Mouse (Mus musculus) testis, adult 2 months (tissue): ENCODE data around the gene Mogat2. TPM values are rescaled to one million over a fixed set of nuclear protein-coding genes. Genes with fewer than 3 reads are reported as not detected.

Source experiments
- H3K27ac ChIP-seq: fragments of 200-500 bp; 2 replicates; pipeline ENCODE4 v1.5.1; 2012; ENCODE audit warnings: low read depth, low read length; ENCODE audit not compliant: control insufficient read depth, insufficient read depth
- H3K27me3 ChIP-seq: fragments of 200-500 bp; 2 replicates; pipeline ENCODE4 v1.6.1; 2012; ENCODE audit warnings: mild to moderate bottlenecking, low read length, moderate library complexity; ENCODE audit not compliant: control insufficient read depth, insufficient read depth
- H3K36me3 ChIP-seq: fragments of 200-500 bp; 2 replicates; pipeline ENCODE4 v1.6.1; 2012; ENCODE audit warnings: mild to moderate bottlenecking, low read length; ENCODE audit not compliant: control insufficient read depth, insufficient read depth
- H3K4me1 ChIP-seq: fragments of 200-500 bp; 2 replicates; pipeline ENCODE4 v1.6.1; 2012; ENCODE audit warnings: low read length; ENCODE audit not compliant: control insufficient read depth, insufficient read depth
- H3K4me3 ChIP-seq: fragments of 200-500 bp; 2 replicates; pipeline ENCODE4 v1.5.1; 2012; ENCODE audit warnings: low read depth, mild to moderate bottlenecking, low read length, moderate library complexity, mixed read lengths; ENCODE audit not compliant: control insufficient read depth
- CTCF ChIP-seq: fragments of 200-500 bp; IDR thresholded peaks from 2 replicates; pipeline ENCODE4 v1.5.1; 2012; ENCODE audit warnings: low read depth, mild to moderate bottlenecking, inconsistent platforms, low read length, moderate library complexity; ENCODE audit not compliant: control insufficient read depth, insufficient read depth, insufficient replicate concordance
- POLR2A ChIP-seq: fragments of 200-500 bp; IDR thresholded peaks from 2 replicates; pipeline ENCODE4 v1.6.1; 2012; ENCODE audit warnings: low read depth, mild to moderate bottlenecking, inconsistent platforms, low read length, moderate library complexity; ENCODE audit not compliant: control insufficient read depth
- polyA plus RNA-seq: library from polyadenylated mRNA; depleted of rRNA; stranded (reverse); fragments of >200 nt; gene quantifications from 2 replicates; pipeline ENCODE4 v1.2.3, GENCODE M21; 2012

Mogat2 gene
- polyA plus RNA-seq, 1 experiment, result not detected

- Histone ChIP-seq H3K36me3 (no peaks in the 10 kb centered on the region), H3K27me3 (no peaks in the 10 kb centered on the region), H3K4me3 (no peak overlapping the region), H3K4me1 (no peaks in the 10 kb centered on the region), H3K27ac (no peak overlapping the region)
- TF ChIP-seq POLR2A, result no peak
- TF ChIP-seq CTCF, result no peak
Observed at GRCm38 (mm10) chr7:99213686-99214085, 24.7 kb downstream of the Mogat2 start.

- H3K27me3 ChIP-seq, result no peaks in the 10 kb centered on the region
- no peaks in the 10 kb centered on the region for H3K4me1 ChIP-seq
- H3K36me3 ChIP-seq, result no peaks in the 10 kb centered on the region
- TF ChIP-seq CTCF, result no peak
- no peak for TF ChIP-seq POLR2A
- H3K4me3 ChIP-seq, result no peak overlapping the region
- H3K27ac ChIP-seq, result no peak overlapping the region
Observed at GRCm38 (mm10) chr7:99213056-99213455, 25.4 kb downstream of the Mogat2 start.

DNA sequence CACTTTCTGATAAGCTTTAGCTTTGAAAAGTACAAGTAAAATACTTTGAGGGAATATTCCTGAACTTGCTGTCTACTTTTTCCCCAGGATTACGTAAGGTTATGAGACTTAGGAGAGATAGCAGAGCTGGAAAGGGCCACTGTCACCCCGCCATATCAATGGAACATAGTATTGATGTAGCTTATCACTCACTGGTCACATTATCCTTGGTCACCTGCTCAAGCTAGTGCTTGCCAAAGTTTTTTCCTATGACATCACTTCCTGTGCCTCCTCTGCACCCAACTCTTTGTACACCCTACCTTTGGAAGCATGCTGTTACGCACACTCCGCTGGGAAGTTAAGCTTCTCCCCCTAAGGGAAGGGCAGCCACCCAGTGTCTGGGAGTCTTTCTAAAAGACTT is 29.7 kb downstream of the Mogat2 start:
- Histone ChIP-seq H3K27me3 (no peaks in the 10 kb centered on the region), H3K4me1 (no peaks in the 10 kb centered on the region), H3K36me3 (no peaks in the 10 kb centered on the region), H3K27ac (no peak overlapping the region), H3K4me3 (no peak overlapping the region)
- TF ChIP-seq POLR2A (no peak), CTCF (no peak)

- Histone ChIP-seq H3K36me3 (no peaks in the 10 kb centered on the region), H3K27ac (no peak overlapping the region), H3K27me3 (no peaks in the 10 kb centered on the region), H3K4me3 (no peak overlapping the region), H3K4me1 (no peaks in the 10 kb centered on the region)
- TF ChIP-seq POLR2A (no peak), CTCF (no peak)
Observed at GRCm38 (mm10) chr7:99206364-99206763, 32.1 kb downstream of the Mogat2 start.

DNA sequence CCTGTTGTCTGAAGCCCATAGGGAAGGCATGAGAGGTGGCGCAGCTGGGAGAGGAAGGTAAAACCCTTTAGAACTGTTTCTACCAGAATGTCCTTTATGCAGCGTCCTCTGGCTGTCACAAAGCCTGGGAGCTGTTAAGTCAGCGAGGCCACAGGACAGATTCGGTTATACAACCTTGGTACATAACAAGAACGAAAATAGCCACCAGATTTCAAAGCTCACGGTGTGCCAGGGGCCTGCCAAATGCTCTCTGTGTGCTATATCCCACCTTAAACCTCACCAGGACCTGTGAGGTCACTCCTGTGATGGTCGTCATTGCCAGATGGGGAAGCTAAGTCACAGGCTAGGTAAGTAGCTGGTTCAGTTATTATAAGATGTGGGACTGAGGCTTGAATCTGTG is 36.3 kb downstream of the Mogat2 start:
- no peak overlapping the region for H3K4me3 ChIP-seq
- H3K27ac ChIP-seq, result no peak overlapping the region
- H3K4me1 ChIP-seq, result no peaks in the 10 kb centered on the region
- H3K36me3 ChIP-seq, result no peaks in the 10 kb centered on the region
- H3K27me3 ChIP-seq, result no peaks in the 10 kb centered on the region
- TF ChIP-seq POLR2A, result no peak

DNA sequence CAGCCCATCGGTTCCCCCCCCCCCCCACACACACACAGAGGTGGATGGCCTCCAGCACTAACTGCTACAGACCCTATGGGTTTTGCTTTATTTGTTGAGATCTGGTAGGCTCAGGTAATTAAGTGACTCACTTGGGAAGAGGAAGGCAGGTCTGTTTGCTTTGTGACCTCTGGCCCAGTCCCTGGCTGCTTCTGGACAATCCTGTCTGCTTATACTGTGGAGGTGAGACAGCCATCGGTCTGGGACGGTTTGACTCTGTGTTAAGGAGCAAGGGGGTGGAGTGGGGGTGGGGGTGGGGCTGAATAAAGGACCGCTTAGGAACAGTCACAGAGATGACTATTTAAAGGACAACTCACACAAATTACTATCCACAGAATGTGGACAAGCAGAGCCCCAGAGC is 38.1 kb downstream of the Mogat2 start:
- no peaks in the 10 kb centered on the region for H3K36me3 ChIP-seq
- H3K27ac ChIP-seq, result no peak overlapping the region
- H3K27me3 ChIP-seq, result no peaks in the 10 kb centered on the region
- no peaks in the 10 kb centered on the region for H3K4me1 ChIP-seq
- no peak overlapping the region for H3K4me3 ChIP-seq
- TF ChIP-seq POLR2A (no peak), CTCF (no peak)

DNA sequence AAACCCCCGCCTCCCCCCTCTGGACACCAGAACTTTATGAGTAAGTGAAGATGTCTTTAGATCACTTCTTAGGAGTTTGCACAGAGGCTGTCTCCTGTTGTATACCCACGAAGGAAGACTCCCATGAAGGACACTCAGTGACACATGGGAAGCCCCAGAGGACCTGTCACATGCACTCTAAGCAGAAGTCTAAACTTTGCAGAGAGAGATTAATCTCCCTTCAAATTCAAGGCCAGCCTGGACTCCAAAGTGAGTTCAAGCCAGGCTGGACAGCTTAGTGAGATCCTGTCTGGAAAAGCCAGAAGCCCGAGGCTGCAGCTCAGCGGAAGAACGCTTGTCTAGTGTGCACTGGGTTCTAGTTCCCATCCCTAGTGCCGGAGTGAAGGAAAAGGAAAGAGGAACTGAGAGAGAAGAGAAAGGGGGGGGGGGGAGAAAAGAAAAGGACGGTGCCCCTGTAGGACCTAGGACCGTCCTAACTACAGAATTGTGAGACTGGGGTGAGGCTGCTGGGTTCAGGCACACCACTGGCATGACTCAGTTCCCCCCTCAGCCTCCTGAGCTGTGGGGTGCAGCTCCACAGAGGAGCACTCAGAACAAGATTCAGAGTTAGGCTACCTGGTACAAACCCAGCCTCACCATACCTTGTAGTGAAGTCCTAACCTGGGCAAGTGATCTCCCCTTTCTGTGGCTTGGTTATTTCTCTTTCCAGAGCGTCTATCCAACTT is 38.8 kb downstream of the Mogat2 start:
- H3K27me3 ChIP-seq, result no peaks in the 10 kb centered on the region
- H3K36me3 ChIP-seq, result no peaks in the 10 kb centered on the region
- no peak overlapping the region for H3K27ac ChIP-seq
- H3K4me1 ChIP-seq, result no peaks in the 10 kb centered on the region
- TF ChIP-seq CTCF, result no peak
- no peak for TF ChIP-seq POLR2A
- no peak overlapping the region for H3K4me3 ChIP-seq

GRCm38 (mm10) chr7:99198811-99199210 is 39.6 kb downstream of the Mogat2 start:
- H3K4me1 ChIP-seq, result no peaks in the 10 kb centered on the region
- no peak overlapping the region for H3K27ac ChIP-seq
- no peaks in the 10 kb centered on the region for H3K27me3 ChIP-seq
- no peak for TF ChIP-seq CTCF
- TF ChIP-seq POLR2A, result no peak
- H3K4me3 ChIP-seq, result no peak overlapping the region
- no peaks in the 10 kb centered on the region for H3K36me3 ChIP-seq
